Mouse (Mus musculus) heart, adult 2 months (tissue): ENCODE results near the gene Plcb4.

ENCODE experiments used
- CTCF ChIP-seq: fragments of 200-600 bp; IDR thresholded peaks from 2 replicates; pipeline ENCODE4 v1.8.1; 2022; ENCODE audit warnings: antibody characterized with exemption, mild to moderate bottlenecking, moderate library complexity
- POLR2A ChIP-seq: fragments of 200-500 bp; IDR thresholded peaks from 2 replicates; pipeline ENCODE4 v1.6.1; 2011; ENCODE audit warnings: mild to moderate bottlenecking, low read depth, low read length, control low read depth; ENCODE audit not compliant: insufficient read depth

DNA sequence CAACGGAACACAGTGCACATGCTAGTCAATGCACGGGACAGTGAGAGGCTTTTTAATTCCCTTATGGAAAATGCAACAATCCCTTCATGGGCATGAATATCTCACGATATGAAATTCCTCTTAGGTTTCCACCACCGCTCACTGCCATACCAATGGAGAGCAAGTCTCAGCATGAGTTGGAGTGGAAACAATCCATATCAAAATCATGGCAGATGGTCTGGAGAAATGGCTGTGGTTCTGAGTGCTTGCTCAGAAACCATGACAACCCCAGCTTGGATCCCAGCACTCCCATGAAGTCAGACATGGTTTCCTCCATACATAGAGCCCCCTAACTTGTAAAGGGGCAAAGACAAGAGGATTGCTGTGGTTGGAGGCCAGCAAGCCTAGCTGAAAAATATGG, 389.7 kb downstream of the Plcb4 start:
- TF ChIP-seq CTCF, result no peak
- no peak for TF ChIP-seq POLR2A
